Mouse (Mus musculus) thymus, postnatal 25 days (tissue): ENCODE measurements around the gene Gabarap.

Experiments used
- DNase-seq: peaks from one replicate; pipeline ENCODE4 v3.0.0; 2022

Gabarap gene

DNA sequence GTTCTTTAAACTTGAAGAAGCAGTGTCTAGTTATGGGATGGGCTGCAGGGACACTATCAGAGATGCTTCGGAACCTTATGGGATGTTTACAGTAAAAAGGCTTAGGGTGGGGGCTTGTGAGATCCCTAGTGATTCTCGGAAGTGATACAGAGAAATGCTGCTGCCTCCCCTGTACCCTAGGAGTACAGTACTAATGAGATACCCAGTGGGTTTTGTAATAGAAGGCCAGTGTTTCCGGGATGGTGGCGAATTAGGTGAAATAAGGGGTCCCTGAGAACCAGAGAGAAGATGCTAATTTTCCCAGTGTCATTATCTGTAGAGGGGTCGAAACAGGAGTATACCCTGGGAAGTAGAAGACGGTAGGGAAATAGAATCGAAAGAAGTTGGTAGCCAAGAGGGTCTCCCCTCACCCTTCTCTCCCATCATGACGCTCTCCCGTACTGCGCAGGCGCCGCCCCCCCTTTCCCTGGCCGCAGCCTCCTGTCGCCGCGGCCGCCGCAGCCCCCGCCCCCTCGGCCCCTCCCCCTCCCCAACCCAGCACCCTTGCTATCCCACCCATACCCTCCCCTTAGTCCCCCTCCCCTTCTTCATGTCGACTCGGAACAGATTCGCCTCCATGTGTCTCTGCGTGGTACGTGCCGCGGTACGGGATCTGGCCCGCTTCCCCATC lies 32.7 kb downstream of the Gabarap start:
- peak; percentile 29 for DNase-seq

DNA sequence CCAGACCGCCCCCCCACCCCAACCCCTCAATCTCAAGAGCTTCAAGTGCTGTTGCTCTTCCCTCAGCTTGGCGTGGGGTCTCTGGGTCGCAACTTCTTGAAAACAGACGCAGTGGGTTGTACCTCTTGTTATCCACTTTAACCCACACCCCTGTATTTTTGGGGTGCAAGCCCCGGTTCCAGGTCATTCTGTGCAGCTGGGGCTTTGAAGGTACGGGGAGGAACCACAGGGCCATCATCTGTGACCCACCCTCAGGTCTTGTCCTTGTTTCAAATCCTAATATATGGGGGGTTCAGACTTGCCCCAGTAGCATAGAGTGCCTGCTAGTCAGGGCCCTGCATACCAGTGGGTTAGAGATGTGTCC lies 33.2 kb downstream of the Gabarap start:
- DNase-seq = no peak

DNA sequence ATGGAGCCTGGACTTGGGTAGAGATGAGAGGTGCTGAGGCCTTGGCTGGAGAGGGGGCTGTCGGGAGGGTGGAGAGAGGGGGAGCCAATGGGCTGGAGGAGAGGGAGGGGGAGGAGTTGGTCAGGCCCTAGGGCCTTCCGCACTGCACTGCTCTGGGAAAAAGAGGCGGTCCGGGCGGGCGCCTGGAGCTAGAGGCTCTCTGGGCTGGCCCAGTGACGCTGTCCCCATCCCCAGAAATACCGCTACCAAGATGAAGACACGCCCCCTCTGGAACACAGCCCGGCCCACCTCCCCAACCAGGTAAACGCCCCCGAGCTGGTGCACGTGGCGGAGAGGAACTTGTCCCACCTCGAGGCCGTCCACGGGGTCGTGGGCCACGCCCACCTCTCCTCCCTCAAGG lies 35.7 kb downstream of the Gabarap start:
- DNase-seq = no peak

DNA sequence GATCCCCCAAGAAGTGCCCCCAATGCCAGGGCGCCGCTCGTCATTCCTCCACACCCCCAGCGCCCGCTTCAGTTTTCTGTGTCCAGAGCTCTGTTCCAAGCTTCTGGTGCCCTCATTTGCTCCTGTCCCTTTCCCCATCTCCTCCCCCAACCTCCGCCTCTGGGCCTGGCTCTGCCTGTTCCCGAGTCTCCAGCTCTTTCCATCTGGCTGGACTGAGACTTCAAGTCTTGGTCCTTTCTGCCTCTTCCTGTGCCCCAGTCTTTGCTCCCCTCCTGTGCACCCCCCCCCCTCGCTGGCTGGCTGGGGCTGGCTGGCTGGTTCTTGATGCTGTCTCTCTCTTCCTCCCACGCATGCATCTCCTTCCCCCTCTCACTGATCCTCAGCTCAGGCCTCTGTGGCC lies 36.5 kb downstream of the Gabarap start:
- DNase-seq = peak; percentile 33

DNA sequence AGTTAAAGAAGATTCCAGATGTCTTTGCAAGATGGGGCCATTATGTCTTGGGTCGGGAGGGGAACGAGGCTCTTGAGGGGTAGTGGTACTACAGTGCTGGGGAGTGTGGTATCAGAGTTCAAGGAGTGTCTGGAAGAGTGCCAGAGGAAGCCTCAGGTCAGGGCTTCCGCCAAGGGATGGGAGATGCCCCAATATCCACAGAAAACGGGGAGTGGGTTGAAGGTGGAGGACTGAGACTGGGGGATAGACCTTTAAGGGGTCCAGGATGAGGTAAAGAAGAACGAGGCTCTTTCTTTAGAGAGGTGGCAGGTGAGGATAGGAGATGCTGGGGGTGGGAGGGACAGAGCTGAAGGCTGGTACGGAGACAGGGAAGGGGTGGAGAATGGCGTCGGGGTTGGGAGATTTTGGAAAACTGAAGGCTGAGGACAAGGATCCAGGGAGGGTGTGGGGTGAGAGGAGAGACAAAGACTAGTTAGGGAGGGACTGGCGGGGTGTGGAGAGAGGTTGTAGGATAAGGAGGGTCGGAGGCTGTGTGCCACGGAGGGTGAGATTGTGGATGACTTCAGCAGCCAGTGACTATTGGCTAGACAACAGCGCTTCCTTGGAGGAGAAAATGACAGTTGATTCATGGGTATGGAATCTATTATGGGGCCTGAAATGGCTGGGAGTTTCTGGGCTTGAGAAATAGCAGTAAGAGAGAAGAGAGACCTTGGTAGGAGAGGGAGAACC lies 37.6 kb downstream of the Gabarap start:
- no peak for DNase-seq

DNA sequence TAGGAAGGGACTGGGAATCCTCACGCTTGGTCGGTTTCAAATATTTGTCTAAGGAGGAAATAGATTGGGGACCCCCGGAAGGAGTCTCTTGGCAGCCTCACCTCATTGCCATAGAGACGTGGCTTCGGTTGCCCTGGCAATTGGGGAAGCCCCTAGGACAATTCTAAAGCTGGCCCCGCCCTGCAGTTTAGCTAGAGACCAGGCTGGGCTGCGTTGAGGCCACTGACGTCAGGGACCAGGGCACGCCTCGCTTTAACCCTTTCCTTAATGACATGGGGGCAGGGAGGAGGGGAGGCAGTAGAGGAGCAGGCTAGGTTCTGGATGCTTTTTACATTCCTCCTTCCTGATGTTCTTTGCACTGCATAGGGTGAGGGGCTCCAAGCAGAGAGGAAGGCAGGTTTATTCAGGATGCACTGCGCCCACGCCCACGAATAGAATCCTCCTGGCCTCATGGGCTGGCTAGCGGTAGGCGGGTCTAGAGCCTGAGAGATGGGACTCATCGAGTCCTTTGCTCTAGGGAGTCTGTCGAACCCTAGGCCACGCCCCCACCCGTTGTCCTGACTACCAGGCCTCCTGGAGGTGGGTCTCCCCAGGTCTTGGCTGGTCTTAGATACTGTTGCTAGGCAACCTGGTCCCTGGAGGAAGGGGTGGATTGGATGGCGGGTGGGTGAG lies 38.3 kb downstream of the Gabarap start:
- peak; percentile 68 for DNase-seq

DNA sequence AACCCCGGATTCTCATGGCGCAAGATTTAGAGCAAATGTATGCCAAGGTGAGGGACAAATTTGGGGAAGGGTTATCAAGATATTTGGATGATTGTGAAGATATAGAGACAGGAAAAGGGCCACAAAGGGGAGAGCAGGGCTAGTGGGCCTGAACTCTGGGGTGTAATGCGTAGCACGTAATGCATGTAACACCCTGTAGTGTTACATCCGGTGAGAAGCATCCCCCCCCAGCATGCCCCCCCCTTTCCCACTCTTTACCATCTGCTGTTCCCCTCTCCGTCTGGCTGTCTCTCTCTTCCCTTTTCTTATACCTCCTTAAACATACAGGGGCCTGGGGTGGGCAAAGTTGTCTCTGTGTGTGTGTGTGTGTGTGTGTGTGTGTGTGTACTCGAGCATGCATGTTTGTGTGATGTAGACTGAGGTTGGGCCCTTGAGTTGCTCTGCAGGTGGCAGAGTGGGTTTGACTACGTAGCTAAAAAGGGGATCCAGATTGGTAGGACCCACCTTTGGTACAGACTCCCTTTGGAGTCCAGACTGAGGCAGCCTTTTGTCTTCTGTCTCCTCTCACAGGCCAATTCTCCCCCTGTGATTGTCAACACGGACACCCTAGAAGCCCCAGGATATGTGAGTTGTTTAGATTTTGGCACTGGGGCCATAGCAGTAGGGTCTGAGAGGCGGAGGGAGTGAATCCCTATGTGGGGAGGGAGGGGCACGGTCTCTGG lies 39.0 kb downstream of the Gabarap start:
- no peak for DNase-seq

DNA sequence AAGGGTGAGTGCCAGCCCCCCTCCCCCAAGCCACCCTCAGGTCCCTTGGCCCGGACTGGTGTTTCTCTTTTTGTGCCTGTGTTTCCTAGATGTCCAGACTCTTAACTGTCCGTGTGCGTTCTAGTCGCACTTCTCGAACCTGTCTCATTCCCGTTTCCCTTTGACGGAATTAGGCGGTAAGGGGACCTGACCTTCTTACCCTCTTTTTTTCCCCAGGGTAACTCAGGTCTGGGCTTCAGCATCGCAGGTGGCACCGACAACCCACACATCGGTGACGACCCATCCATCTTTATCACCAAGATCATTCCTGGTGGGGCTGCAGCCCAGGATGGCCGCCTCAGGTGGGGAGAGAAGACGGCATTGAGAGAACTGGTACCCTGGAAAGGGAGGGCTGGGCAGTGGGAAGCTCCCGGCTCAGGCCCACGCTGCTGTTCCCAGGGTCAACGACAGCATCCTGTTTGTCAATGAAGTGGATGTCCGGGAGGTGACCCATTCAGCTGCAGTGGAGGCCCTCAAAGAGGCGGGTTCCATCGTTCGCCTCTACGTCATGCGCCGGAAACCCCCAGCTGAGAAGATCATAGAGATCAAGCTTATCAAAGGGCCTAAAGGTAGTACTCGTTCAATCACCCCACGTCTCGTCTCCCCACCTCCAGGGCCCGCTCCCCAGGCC lies 39.8 kb downstream of the Gabarap start:
- no peak for DNase-seq

DNA sequence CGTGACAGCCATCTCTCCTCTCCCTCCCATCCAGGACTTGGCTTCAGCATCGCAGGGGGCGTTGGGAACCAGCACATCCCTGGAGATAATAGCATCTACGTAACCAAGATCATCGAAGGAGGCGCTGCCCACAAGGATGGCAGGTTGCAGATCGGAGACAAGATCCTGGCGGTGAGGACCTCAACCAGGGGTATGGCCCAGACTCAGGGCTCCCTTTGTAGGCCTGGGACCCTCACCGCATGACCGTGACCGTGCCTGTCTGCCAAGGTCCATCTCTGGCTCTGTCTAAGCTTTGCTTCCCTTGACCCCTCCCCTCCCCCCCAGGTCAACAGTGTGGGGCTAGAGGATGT lies 40.4 kb downstream of the Gabarap start:
- no peak for DNase-seq

DNA sequence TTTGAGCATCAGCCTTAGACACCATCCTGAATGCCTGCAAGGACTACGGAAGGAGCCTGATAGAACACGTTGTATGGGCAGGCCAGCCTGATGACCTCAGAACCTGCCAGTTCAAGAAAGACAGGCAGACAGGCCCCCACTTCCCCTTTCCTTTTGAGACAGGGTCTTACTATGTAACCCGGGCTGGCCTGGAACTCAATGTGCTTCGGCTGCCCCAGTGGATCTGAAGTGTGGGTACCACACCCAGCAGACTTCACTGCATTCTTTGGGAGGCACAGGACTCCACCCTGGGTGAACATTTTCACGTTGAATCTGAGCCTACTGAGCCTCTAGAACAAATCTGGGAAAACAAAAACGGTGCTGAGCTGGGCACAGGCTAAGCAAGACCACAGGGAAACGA lies 47.2 kb downstream of the Gabarap start:
- DNase-seq = no peak

DNA sequence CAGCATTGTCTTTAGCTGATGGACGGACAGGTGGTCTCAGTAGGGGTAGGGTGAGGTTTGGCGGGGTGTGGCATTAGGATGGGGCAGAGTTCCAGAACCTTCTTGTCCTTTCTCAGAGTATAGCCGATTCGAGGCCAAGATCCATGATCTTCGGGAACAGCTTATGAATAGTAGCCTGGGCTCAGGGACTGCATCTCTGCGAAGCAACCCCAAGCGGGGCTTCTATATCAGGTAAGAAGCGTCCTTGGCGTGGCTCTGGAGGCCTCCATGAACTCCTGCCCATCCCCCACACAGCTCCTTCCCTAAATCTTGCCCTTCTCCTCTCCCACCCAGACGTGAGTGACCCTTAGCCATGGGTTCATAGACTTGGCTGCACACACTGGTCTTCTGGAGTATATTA lies 48.7 kb downstream of the Gabarap start:
- DNase-seq = no peak

DNA sequence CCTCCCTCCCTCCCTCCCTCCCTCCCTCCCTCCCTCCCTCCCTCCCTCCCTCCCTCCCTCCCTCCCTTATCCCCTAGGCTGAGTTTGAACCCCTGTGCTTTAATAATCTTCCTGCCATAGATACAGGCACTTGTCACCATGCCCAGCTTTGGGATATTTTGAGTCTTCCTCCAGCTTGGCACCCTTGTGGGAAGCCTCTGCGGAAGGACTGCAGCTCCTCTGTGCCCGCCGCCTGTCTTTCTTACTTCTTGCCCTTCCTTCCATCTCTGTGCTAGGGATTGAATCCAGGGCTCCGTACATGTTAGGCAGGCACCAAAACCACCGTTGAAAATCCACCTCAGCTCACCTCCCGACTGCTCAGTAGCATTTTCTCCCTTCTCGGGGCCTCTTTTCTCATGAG lies 49.2 kb downstream of the Gabarap start:
- no peak for DNase-seq

DNA sequence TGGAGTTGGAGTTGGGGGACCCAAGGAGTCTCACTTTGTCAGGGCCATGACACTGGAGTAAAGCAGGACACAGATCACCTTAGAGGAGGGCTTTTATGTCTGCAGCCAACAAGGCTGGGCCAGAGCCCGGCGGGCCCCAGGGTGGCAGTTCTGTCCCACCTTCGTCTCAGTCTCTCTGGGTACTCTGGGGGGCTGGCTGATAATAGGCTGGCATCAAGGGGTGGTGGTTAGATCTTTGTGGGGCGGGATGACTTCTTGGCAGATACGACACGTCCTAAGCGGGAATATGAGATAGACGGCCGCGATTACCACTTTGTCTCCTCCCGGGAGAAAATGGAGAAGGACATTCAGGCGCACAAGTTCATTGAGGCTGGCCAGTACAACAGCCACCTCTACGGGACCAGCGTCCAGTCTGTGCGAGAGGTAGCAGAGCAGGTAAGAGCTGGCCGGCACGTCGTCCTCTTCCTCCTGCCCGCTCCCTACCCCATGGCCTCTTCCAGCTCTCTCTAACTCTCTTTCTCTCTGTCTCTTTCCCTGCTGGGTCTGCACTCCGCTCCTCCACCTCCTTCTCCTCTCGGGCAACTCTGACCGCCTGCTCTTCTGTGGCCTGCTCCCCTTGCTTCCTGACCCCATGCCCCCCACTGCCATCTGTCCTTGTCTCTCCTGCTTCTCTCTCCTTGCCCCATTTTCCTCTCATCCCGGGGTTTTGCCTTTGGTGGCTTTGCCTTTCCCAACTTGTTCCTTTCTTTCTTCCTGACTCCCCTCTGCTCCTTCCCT lies 51.6 kb downstream of the Gabarap start:
- no peak for DNase-seq

DNA sequence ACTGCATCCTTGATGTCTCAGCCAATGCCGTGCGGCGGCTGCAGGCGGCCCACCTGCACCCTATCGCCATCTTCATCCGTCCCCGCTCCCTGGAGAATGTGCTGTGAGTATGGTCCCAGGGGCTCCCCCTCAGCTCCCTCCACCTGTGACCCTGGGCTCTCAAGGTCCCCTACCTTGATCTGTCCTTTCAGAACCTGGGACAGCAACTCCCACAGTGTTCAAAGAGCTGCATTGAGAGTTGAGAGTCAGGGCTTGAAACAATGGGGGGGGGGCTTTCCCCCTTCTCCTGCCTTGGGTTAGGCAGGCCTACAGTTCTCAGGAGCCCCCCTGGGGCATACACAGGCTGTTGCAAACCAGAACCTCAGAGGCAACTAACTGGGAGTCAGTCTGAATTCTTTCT lies 52.7 kb downstream of the Gabarap start:
- no peak for DNase-seq
